Mouse (Mus musculus): ENCODE results near the gene Map2.

- no peak for TF ChIP-seq CTCF (IDR thresholded peaks at IDR 0.05; ENCODE audit: insufficient read depth, low read depth, low read length)
- TF ChIP-seq POLR2A (IDR thresholded peaks at IDR 0.05; ENCODE audit: insufficient read depth, low read depth, low read length) = no peak
Observed at GRCm38 (mm10) chr1:66371371-66371770, 196.3 kb downstream of the Map2 start.
